Mouse (Mus musculus): ENCODE results near the gene Inpp5f.

GRCm38 (mm10) chr7:128566311-128566710 lies 44.8 kb upstream of the Inpp5f start:
- no peak for TF ChIP-seq CTCF (IDR thresholded peaks at IDR 0.05; ENCODE audit: low read depth)
- no peak for TF ChIP-seq EP300 (IDR thresholded peaks at IDR 0.05; ENCODE audit: low read depth)

All from liver, postnatal 0 days (tissue).